Mouse (Mus musculus) lung, embryonic 14.5 days (tissue): ENCODE data around the gene Cyyr1. TPM values are rescaled to one million over a fixed set of nuclear protein-coding genes. Genes with fewer than 3 reads are reported as not detected.

Experiments used
- ATAC-seq: fragments of 200-750 bp; cut with Nextera tagmentation; 2 replicates; pipeline ENCODE4 v1.8.0; 2017; ENCODE audit warnings: mild to moderate bottlenecking, moderate TSS enrichment, moderate library complexity; ENCODE audit not compliant: insufficient read depth
- DNase-seq: peaks from one replicate; pipeline ENCODE4 v3.0.0-alpha.2; 2015
- H3K27ac ChIP-seq: fragments of 300-500 bp; sonication (generic); 2 replicates; pipeline ENCODE4 v1.5.1; 2014; ENCODE audit warnings: low read depth, mild to moderate bottlenecking, moderate library complexity
- H3K27me3 ChIP-seq: fragments of 300-500 bp; sonication (generic); 2 replicates; pipeline ENCODE4 v1.6.1; 2014; ENCODE audit warnings: low read length, control low read depth; ENCODE audit not compliant: insufficient read depth
- H3K36me3 ChIP-seq: fragments of 300-500 bp; sonication (generic); 2 replicates; pipeline ENCODE4 v1.6.1; 2014; ENCODE audit warnings: control low read depth; ENCODE audit not compliant: insufficient read depth
- H3K4me1 ChIP-seq: fragments of 300-500 bp; sonication (generic); 2 replicates; pipeline ENCODE4 v1.6.1; 2014; ENCODE audit warnings: antibody characterized with exemption, control low read depth; ENCODE audit not compliant: insufficient read depth
- H3K4me2 ChIP-seq: fragments of 300-500 bp; sonication (generic); 2 replicates; pipeline ENCODE4 v1.6.1; 2014; ENCODE audit warnings: mild to moderate bottlenecking
- H3K4me3 ChIP-seq: fragments of 300-500 bp; sonication (generic); 2 replicates; pipeline ENCODE4 v1.5.1; 2014; ENCODE audit warnings: low read depth, low read length
- H3K9ac ChIP-seq: fragments of 300-500 bp; sonication (generic); 2 replicates; pipeline ENCODE4 v1.6.1; 2014
- H3K9me3 ChIP-seq: fragments of 300-500 bp; sonication (generic); 2 replicates; pipeline ENCODE4 v1.6.1; 2016; ENCODE audit warnings: low read depth, low read length, control low read depth
- CTCF ChIP-seq: IDR thresholded peaks from 2 replicates; pipeline ENCODE4 v1.5.1; 2016; ENCODE audit warnings: antibody characterized with exemption, low read depth
- WGBS: fragments of 180-500 bp; shearing (Covaris S2); extraction: QIAGEN DNeasy Blood & Tissue Kit; methylation state at CpG from one replicate; pipeline ENCODE4 v1.1.7; 2014; 5-methylcytosine and 5-hydroxymethylcytosine counted together
- polyA plus RNA-seq: library from polyadenylated mRNA; unstranded; fragments of >200 nt; fragmentation: Nextera tagmentation; extraction: Ambion mirVana; gene quantifications from 2 replicates; pipeline ENCODE4 v1.2.1, GENCODE M21; 2014

Gene Cyyr1
- polyA plus RNA-seq, 1 experiment from 2014 or later, result 11.5 TPM

DNA sequence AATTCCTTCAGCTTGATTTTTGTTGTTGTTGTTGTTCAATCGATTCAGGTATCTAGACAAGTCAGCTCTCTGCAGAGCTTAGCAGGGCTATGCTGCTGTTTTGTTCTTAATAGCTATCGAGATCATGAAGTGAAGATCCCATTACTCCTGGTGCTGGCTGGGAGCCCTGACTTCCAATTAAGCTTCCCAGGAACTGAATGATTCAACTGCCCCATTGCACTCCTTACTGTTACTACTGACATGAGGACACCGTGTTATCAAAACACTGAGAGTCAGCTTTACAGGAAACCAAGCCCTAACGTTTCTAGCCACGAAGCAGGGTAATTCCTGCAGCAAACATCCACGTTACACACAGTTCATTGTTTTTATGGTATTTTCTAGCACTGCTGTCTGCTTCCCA is 6.7 kb downstream of the Cyyr1 start:
- Histone ChIP-seq H3K27ac (no peak overlapping the region), H3K27me3 (no peaks in the 10 kb centered on the region), H3K4me2 (peak overlapping the region; percentile 43), H3K4me1 (no peaks in the 10 kb centered on the region), H3K9me3 (no peaks in the 10 kb centered on the region), H3K9ac (no peak overlapping the region), H3K36me3 (no peaks in the 10 kb centered on the region), H3K4me3 (peak overlapping the region; percentile 9; the same call in 1 of the 2 replicates)
- TF ChIP-seq CTCF, result no peak
- DNase-seq, result no peak
- ATAC-seq, result no peak
- WGBS, result 42% methylated on average over 6 of the region's 6 CpGs

DNA sequence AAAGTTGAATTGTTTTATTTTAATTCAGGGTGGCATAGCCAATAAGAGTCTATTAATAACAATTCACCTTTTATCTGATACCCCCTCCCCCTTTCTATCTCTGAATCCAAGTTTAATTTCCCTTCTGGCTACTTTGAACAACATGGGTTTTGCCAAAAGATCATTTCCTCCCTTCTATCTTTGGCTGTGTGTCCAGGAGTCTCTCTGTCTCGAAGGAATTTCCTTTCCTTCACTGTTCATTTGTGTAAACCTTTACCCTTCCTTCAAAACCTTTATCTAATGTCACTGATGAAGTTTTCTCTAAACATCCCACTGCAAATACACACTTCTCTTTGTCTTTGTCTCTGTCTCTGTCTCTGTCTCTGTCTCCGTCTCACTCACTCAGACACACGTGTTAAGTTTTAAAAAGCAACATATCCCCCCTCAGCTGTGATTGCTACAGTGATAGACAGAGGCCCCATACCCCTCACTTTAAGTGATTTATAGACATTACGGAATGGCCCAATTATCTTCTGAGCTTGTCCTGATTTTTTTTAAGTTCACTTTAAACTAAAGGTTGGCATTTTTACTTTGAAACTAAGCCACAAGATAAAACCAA is 11.4 kb downstream of the Cyyr1 start:
- DNase-seq, result no peak
- Histone ChIP-seq H3K27ac (no peak overlapping the region), H3K4me3 (no peak overlapping the region), H3K4me1 (no peaks in the 10 kb centered on the region), H3K27me3 (no peaks in the 10 kb centered on the region), H3K36me3 (no peaks in the 10 kb centered on the region), H3K9ac (no peak overlapping the region), H3K4me2 (no peak overlapping the region), H3K9me3 (no peaks in the 10 kb centered on the region)
- no peak for ATAC-seq
- WGBS, result 32% methylated on average over 4 of the region's 4 CpGs
- TF ChIP-seq CTCF, result no peak

DNA sequence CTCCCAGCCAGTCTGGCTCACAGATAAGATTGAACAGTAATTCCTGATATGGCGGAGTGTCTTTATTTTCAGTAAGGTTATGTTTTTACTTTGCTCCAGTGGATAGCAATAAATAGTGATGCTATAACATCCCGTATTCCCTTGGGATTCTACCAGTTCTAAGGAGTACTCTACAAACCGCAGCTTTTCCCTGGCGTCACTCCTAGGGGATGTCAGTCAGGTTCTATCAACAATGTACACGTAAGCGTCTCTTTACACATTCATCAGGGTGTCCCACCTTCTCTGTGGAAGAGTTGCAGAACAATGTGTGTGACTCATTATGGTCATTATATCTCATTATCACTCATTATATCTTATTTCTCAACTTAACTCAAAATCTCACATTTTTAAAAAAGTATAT is 12.2 kb downstream of the Cyyr1 start:
- no peak for DNase-seq
- ATAC-seq, result no peak
- Histone ChIP-seq H3K27ac (no peak overlapping the region), H3K27me3 (no peaks in the 10 kb centered on the region), H3K4me1 (no peaks in the 10 kb centered on the region), H3K4me3 (no peak overlapping the region), H3K36me3 (no peaks in the 10 kb centered on the region), H3K9me3 (no peaks in the 10 kb centered on the region), H3K9ac (no peak overlapping the region), H3K4me2 (no peak overlapping the region)
- WGBS, result 77% methylated on average over 6 of the region's 6 CpGs
- TF ChIP-seq CTCF, result no peak

DNA sequence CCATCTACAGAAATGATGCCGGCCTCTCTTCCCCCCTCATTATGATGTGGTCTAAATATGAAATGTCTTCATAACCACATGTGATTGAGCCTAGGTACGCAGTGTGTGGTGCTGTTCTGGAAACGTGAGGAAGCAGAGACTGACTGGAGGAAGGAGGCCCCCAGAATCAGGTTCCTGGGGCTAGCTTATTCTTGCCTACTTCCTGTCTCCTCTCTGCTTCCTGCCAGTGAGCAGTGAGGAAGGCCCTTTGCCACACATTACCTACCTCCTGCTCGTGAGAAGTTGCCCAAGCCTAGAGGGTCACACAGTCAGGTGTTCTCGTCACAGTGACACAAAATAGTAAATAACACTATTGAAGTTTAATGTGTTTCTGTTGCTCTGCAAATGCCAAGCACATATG is 14.8 kb downstream of the Cyyr1 start:
- H3K4me2 ChIP-seq, result no peak overlapping the region
- H3K27me3 ChIP-seq, result no peaks in the 10 kb centered on the region
- no peak overlapping the region for H3K9ac ChIP-seq
- no peaks in the 10 kb centered on the region for H3K4me1 ChIP-seq
- ATAC-seq (0 out of 2 replicates have a peak, but pooled peaks have one; percentile 46), DNase-seq (no peak)
- no peak for TF ChIP-seq CTCF
- WGBS, result 68% methylated on average over 5 of the region's 5 CpGs
- H3K9me3 ChIP-seq, result no peaks in the 10 kb centered on the region
- no peaks in the 10 kb centered on the region for H3K36me3 ChIP-seq
- no peak overlapping the region for H3K4me3 ChIP-seq
- H3K27ac ChIP-seq, result no peak overlapping the region

DNA sequence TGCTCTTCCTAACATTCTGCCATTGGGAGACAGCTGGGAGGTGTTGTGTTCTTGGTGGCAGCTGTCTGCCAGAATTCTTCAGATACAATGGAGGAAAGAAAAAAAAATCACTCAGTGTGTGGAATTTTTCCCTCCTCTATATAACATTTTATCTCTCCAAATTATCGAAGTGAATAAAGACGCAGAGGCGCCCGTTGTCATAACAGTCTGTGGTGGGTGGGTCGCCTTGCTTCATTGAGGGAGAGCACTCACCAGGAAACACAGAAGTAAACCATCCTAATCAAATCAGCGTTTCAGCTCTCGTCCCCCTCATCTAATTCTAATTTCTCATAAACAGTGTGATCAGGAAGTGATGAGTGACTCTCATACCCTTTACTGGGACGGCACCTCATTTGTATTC is 17.1 kb downstream of the Cyyr1 start:
- ATAC-seq (peak; percentile 63; the same call in 1 of the 2 replicates), DNase-seq (peak; percentile 43)
- Histone ChIP-seq H3K4me1 (no peaks in the 10 kb centered on the region), H3K4me3 (no peak overlapping the region), H3K9me3 (no peaks in the 10 kb centered on the region), H3K36me3 (no peaks in the 10 kb centered on the region), H3K4me2 (no peak overlapping the region), H3K27ac (no peak overlapping the region), H3K27me3 (no peaks in the 10 kb centered on the region), H3K9ac (no peak overlapping the region)
- no peak for TF ChIP-seq CTCF
- WGBS, result 36% methylated on average over 8 of the region's 8 CpGs

DNA sequence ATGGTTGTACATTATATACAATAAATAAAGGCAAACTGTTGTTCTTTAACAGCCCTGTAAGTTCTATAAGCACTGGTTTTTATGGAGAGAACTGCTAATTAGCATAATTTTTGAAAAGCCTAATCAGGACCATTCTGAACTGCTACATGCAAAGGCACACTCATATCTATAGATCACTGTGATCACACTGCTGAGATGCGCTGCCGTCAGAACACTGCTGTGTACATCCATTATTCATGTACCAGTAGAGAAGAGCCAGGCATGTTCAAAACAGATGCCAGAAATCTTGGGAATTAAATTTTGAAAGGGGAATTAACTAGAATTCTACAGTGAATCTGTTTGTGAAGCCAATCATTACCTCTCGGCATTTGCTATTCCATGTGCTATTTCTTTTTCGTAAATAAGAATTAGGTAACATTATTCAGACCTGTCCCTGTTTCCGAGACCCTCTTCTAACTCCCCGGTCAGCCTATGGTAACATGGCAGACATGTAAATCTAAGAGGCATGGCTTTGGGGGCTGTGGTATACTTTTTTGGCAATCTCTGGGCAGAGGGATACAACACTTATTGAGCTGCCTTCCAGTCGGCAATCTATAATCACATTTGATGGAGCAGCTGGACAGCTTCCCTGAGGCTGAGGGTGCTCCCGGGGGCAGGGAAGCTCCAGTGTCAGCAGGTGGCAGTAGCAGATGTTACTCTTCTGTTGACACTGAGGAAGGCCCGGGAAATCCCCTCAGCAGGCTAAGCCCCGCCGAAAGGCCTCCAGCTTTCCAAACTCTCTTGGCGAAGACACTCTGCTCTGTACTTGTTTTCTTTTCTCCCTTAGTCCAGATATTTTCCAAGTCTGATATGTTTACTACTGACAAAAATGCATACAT is 25.2 kb downstream of the Cyyr1 start:
- ATAC-seq, result peak; percentile 76; the same call in 1 of the 2 replicates
- no peak for TF ChIP-seq CTCF

DNA sequence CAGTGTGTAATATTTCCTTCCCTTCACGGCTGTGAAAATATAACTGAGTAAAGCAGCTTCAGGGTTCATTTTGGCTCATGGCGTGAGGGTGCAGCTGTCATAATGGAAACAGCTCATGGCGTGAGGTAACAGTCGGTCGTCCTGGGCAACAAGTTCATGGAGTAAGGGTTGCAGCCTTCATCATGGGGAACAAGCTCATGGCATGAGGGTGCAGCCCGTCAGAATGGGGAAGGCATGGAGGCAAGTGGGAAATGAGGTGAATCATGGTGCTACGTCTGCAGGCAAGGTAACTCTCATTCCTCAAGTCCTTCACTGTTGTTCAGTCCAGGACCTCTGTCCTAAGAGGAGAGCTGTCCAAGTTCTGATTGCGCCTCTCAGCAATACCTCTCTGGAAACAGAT is 28.6 kb downstream of the Cyyr1 start:
- no peak for ATAC-seq
- WGBS, result 72% methylated on average over 8 of the region's 8 CpGs

More for the DNA sequence above, 25.2 kb downstream of the Cyyr1 start:
- Histone ChIP-seq H3K4me2 (no peak overlapping the region), H3K27ac (no peak overlapping the region), H3K9me3 (no peaks in the 10 kb centered on the region), H3K27me3 (no peaks in the 10 kb centered on the region), H3K36me3 (no peaks in the 10 kb centered on the region), H3K4me3 (no peak overlapping the region), H3K4me1 (no peaks in the 10 kb centered on the region), H3K9ac (no peak overlapping the region)
- peak; percentile 76 for DNase-seq
- WGBS, result 36% methylated on average over 12 of the region's 12 CpGs

More for the DNA sequence above, 28.6 kb downstream of the Cyyr1 start:
- H3K4me3 ChIP-seq, result no peak overlapping the region
- no peaks in the 10 kb centered on the region for H3K9me3 ChIP-seq
- no peak for TF ChIP-seq CTCF
- H3K36me3 ChIP-seq, result no peaks in the 10 kb centered on the region
- H3K9ac ChIP-seq, result no peak overlapping the region
- no peak for DNase-seq
- no peak overlapping the region for H3K4me2 ChIP-seq
- H3K27ac ChIP-seq, result no peak overlapping the region
- H3K27me3 ChIP-seq, result no peaks in the 10 kb centered on the region
- no peaks in the 10 kb centered on the region for H3K4me1 ChIP-seq
